Mouse (Mus musculus) limb, embryonic 15.5 days (tissue): ENCODE data around the gene Creb3l2. TPM values are rescaled to one million over a fixed set of nuclear protein-coding genes. Genes with fewer than 3 reads are reported as not detected.

Experiments
- ATAC-seq: fragments of 200-750 bp; cut with Nextera tagmentation; 2 replicates; pipeline ENCODE4 v1.8.0; 2017; ENCODE audit warnings: low read depth, moderate TSS enrichment; ENCODE audit not compliant: insufficient number of reproducible peaks, low FRiP score, low TSS enrichment
- H3K27ac ChIP-seq: fragments of 300-500 bp; sonication (generic); 2 replicates; pipeline ENCODE4 v1.5.1; 2015; ENCODE audit warnings: moderate library complexity, mild to moderate bottlenecking, inconsistent platforms
- H3K27me3 ChIP-seq: fragments of 300-500 bp; sonication (generic); 2 replicates; pipeline ENCODE4 v1.6.1; 2015; ENCODE audit warnings: inconsistent platforms
- H3K36me3 ChIP-seq: fragments of 300-500 bp; sonication (generic); 2 replicates; pipeline ENCODE4 v1.6.1; 2015; ENCODE audit warnings: inconsistent platforms
- H3K4me1 ChIP-seq: fragments of 300-500 bp; sonication (generic); 2 replicates; pipeline ENCODE4 v1.6.1; 2015; ENCODE audit warnings: inconsistent platforms
- H3K4me2 ChIP-seq: fragments of 300-500 bp; sonication (generic); 2 replicates; pipeline ENCODE4 v1.6.1; 2015; ENCODE audit warnings: mild to moderate bottlenecking, inconsistent platforms
- H3K4me3 ChIP-seq: fragments of 300-500 bp; sonication (generic); 2 replicates; pipeline ENCODE4 v1.5.1; 2015; ENCODE audit warnings: mild to moderate bottlenecking, inconsistent platforms
- H3K9ac ChIP-seq: fragments of 300-500 bp; sonication (generic); 2 replicates; pipeline ENCODE4 v1.6.1; 2015; ENCODE audit warnings: inconsistent platforms
- H3K9me3 ChIP-seq: fragments of 300-500 bp; sonication (generic); 2 replicates; pipeline ENCODE4 v1.6.1; 2016; ENCODE audit warnings: inconsistent platforms
- WGBS: fragments of 180-500 bp; shearing (Covaris S2); methylation state at CpG from one replicate; pipeline ENCODE4 v1.1.7; 2015; 5-methylcytosine and 5-hydroxymethylcytosine counted together
- polyA plus RNA-seq: library from polyadenylated mRNA; unstranded; fragments of >200 nt; fragmentation: Nextera tagmentation; extraction: Ambion mirVana; gene quantifications from 2 replicates; pipeline ENCODE4 v1.2.1, GENCODE M21; 2015

Creb3l2 gene
- polyA plus RNA-seq, 1 experiment from 2014 or later: 35.0 TPM

GRCm38 (mm10) chr6:37406903-37407302 is 35.0 kb downstream of the Creb3l2 start:
- ATAC-seq: no peak
- H3K4me1 ChIP-seq: peaks cover 41% of the 10 kb centered on the region
- H3K4me3 ChIP-seq: no peak overlapping the region
- H3K9ac ChIP-seq: no peak overlapping the region
- no peaks in the 10 kb centered on the region for H3K27me3 ChIP-seq
- no peak overlapping the region for H3K4me2 ChIP-seq
- H3K9me3 ChIP-seq: no peaks in the 10 kb centered on the region
- 84% methylated on average over 6 of the region's 6 CpGs for WGBS
- H3K36me3 ChIP-seq: peaks cover 3% of the 10 kb centered on the region; the same call in 1 of the 2 replicates
- no peak overlapping the region for H3K27ac ChIP-seq

DNA sequence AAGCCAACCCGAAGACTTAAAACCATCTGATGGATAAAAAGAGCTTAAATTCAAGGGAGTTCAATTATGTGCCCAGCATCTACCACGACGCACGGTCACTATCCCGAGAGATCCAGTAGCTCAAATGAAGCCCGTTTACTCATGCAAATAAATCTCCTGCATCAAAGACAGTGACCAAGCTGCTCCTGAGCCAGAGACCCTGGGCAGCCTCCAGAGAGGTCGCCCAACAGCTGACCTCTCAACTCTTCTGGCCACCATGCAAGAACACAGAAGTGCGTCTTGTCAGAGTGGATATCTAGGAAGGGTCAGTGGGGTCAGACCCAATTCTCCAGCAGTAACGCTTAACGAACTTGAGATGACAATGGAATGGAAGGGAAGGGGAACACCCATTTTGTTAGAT is 35.9 kb downstream of the Creb3l2 start:
- Histone ChIP-seq H3K27ac (no peak overlapping the region), H3K27me3 (no peaks in the 10 kb centered on the region), H3K9ac (no peak overlapping the region), H3K4me1 (peaks cover 40% of the 10 kb centered on the region), H3K36me3 (no peaks in the 10 kb centered on the region), H3K9me3 (no peaks in the 10 kb centered on the region), H3K4me3 (no peak overlapping the region), H3K4me2 (no peak overlapping the region)
- 67% methylated on average over 10 of the region's 10 CpGs for WGBS
- no peak for ATAC-seq

DNA sequence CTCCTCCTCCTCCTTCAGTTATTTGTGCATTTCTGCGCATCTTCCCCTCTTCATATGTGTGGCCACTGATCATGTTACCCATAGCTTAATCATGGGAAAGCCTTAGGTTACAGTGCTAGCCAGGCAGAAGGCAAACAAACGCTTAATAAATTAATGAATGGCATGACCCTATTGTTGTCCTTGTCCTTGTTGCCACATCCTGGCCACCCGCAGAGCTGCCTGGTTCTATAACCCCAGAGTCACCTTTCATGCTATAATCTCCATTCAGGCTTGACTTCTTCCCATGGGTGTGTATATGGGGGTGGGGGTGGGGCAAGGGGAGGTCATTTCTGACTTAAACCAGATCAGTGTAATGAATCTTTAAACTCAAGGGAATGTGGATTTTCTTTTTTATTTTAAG is 37.6 kb downstream of the Creb3l2 start:
- Histone ChIP-seq H3K9me3 (no peaks in the 10 kb centered on the region), H3K4me2 (no peak overlapping the region), H3K36me3 (no peaks in the 10 kb centered on the region), H3K4me1 (peaks cover 42% of the 10 kb centered on the region), H3K4me3 (no peak overlapping the region), H3K27me3 (no peaks in the 10 kb centered on the region), H3K27ac (no peak overlapping the region), H3K9ac (no peak overlapping the region)
- ATAC-seq: no peak
- 52% methylated on average over 3 of the region's 3 CpGs for WGBS

DNA sequence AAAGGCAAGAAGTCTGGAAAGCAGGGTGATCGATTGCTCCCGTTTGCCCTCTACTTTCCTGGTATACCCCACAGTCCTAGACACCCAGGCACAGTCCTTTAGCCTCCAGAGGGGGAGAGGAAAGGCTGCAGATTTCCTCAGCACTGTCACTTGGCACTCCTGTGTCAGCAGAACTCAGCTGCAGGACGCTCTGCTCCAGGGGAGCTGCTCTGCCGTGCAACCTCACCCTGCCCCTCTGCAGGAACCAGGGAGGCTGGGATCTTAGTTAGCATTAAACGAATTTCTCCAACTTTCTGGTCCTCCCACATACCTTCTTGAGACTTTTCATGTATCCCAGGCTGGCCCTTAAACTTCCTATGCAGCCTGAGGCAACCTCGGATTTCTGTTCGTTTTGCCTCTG is 40.0 kb downstream of the Creb3l2 start:
- Histone ChIP-seq H3K9me3 (no peaks in the 10 kb centered on the region), H3K4me1 (peaks cover 48% of the 10 kb centered on the region), H3K27me3 (no peaks in the 10 kb centered on the region), H3K27ac (no peak overlapping the region), H3K36me3 (peaks cover 3% of the 10 kb centered on the region; the same call in 1 of the 2 replicates), H3K4me3 (no peak overlapping the region), H3K4me2 (no peak overlapping the region), H3K9ac (no peak overlapping the region)
- ATAC-seq: no peak
- WGBS: 38% methylated on average over 7 of the region's 7 CpGs

DNA sequence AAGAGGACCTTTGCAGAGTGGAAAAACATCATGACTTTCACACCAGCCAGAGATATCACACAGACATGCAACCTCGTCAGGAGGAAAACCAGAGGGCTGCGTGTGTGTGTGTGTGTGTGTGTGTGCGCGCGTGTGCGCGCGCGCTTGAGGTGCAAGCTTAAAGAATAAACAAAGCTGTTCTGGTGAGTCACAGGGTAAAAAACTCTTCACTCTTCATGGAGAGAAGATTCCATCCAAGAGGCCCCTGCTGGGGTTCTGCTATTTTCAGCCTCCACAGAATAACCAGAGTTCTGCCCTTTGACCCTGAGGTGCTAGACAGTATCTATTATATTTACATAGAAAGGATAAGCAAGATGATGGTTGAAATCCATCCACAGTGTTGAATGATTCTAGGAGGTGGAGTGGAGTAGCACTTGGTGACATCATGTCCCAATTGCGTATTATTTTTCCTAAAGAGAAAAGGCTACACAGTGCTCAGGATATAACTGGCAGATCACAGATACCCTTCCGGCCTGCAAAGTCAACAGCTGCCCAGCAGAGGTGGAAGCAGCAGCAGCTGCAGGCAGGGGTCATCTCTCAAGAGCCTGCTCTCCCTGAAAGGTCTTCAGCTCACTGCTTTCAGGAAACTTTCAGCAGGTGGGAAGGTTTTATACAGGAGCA is 41.0 kb downstream of the Creb3l2 start:
- no peak for ATAC-seq
- 0 out of 2 replicates have a peak overlapping the region, but pooled peaks have one; percentile 27 for H3K27ac ChIP-seq
- no peak overlapping the region for H3K9ac ChIP-seq
- H3K27me3 ChIP-seq: no peaks in the 10 kb centered on the region
- WGBS: 83% methylated on average over 11 of the region's 11 CpGs
- no peak overlapping the region for H3K4me3 ChIP-seq
- no peak overlapping the region for H3K4me2 ChIP-seq
- H3K36me3 ChIP-seq: peaks cover 11% of the 10 kb centered on the region; the same call in 1 of the 2 replicates
- no peaks in the 10 kb centered on the region for H3K9me3 ChIP-seq
- peaks cover 50% of the 10 kb centered on the region for H3K4me1 ChIP-seq

DNA sequence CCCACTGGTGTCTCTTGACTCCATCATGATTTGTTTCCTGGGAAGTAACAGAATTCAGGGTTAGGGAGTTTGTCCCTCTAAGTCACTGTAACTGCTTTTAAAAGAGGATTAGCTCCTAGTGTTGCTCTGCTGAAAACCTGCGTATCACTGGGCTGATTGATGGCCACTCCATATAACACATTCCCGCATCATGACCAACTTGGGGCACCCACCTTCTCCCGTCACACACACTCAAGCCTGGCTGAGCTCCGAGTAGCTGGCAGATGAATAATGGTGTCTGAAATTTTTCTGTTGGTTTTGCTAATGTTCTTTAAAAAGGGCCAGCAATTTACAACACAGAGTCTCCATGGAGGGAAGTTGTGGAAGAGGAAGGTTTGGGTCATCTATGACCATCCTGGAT is 41.8 kb downstream of the Creb3l2 start:
- Histone ChIP-seq H3K4me2 (no peak overlapping the region), H3K27ac (no peak overlapping the region)
- 74% methylated on average over 4 of the region's 4 CpGs for WGBS

GRCm38 (mm10) chr6:37398943-37399342 is 43.0 kb downstream of the Creb3l2 start:
- Histone ChIP-seq H3K36me3 (peaks cover 11% of the 10 kb centered on the region; the same call in 1 of the 2 replicates), H3K27me3 (no peaks in the 10 kb centered on the region), H3K27ac (peak overlapping the region; percentile 19; the same call in 1 of the 2 replicates), H3K9me3 (no peaks in the 10 kb centered on the region), H3K4me1 (peaks cover 47% of the 10 kb centered on the region), H3K4me3 (no peak overlapping the region), H3K9ac (no peak overlapping the region), H3K4me2 (no peak overlapping the region)
- ATAC-seq: peak; percentile 46; the same call in 1 of the 2 replicates
- 35% methylated on average over 10 of the region's 10 CpGs for WGBS

More for the DNA sequence above, 41.8 kb downstream of the Creb3l2 start:
- no peaks in the 10 kb centered on the region for H3K27me3 ChIP-seq
- H3K9me3 ChIP-seq: no peaks in the 10 kb centered on the region
- no peak for ATAC-seq
- peaks cover 43% of the 10 kb centered on the region for H3K4me1 ChIP-seq
- H3K4me3 ChIP-seq: no peak overlapping the region
- no peak overlapping the region for H3K9ac ChIP-seq
- peaks cover 11% of the 10 kb centered on the region; the same call in 1 of the 2 replicates for H3K36me3 ChIP-seq

- 86% methylated on average over 9 of the region's 9 CpGs for WGBS
- H3K36me3 ChIP-seq: peaks cover 11% of the 10 kb centered on the region; the same call in 1 of the 2 replicates
- no peak overlapping the region for H3K4me2 ChIP-seq
- no peak overlapping the region for H3K9ac ChIP-seq
- ATAC-seq: no peak
- no peaks in the 10 kb centered on the region for H3K27me3 ChIP-seq
- H3K4me3 ChIP-seq: no peak overlapping the region
- peaks cover 47% of the 10 kb centered on the region for H3K4me1 ChIP-seq
- H3K9me3 ChIP-seq: no peaks in the 10 kb centered on the region
- H3K27ac ChIP-seq: no peak overlapping the region
Observed at GRCm38 (mm10) chr6:37397973-37398372, 44.0 kb downstream of the Creb3l2 start.

- ATAC-seq: no peak
- Histone ChIP-seq H3K4me2 (no peak overlapping the region), H3K4me3 (no peak overlapping the region), H3K9me3 (no peaks in the 10 kb centered on the region), H3K4me1 (peaks cover 50% of the 10 kb centered on the region), H3K9ac (no peak overlapping the region), H3K36me3 (peaks cover 11% of the 10 kb centered on the region; the same call in 1 of the 2 replicates), H3K27me3 (no peaks in the 10 kb centered on the region), H3K27ac (no peak overlapping the region)
- WGBS: 95% methylated on average over 4 of the region's 4 CpGs
Observed at GRCm38 (mm10) chr6:37397254-37397653, 44.7 kb downstream of the Creb3l2 start.

- H3K4me1 ChIP-seq: peaks cover 51% of the 10 kb centered on the region
- 90% methylated on average over 4 of the region's 4 CpGs for WGBS
Observed at GRCm38 (mm10) chr6:37396127-37396526, 45.8 kb downstream of the Creb3l2 start.

GRCm38 (mm10) chr6:37393263-37393662 is 48.7 kb downstream of the Creb3l2 start:
- no peak for ATAC-seq
- no peaks in the 10 kb centered on the region for H3K9me3 ChIP-seq
- H3K4me1 ChIP-seq: peaks cover 61% of the 10 kb centered on the region
- no peak overlapping the region for H3K4me2 ChIP-seq
- H3K9ac ChIP-seq: no peak overlapping the region
- WGBS: 27% methylated on average over 6 of the region's 6 CpGs
- no peaks in the 10 kb centered on the region for H3K27me3 ChIP-seq
- H3K27ac ChIP-seq: peak overlapping the region; percentile 38; the same call in 1 of the 2 replicates
- H3K36me3 ChIP-seq: peaks cover 14% of the 10 kb centered on the region; the same call in 1 of the 2 replicates
- H3K4me3 ChIP-seq: no peak overlapping the region

More at GRCm38 (mm10) chr6:37396127-37396526, 45.8 kb downstream of the Creb3l2 start:
- Histone ChIP-seq H3K27ac (no peak overlapping the region), H3K36me3 (peaks cover 11% of the 10 kb centered on the region; the same call in 1 of the 2 replicates), H3K4me3 (no peak overlapping the region), H3K9me3 (no peaks in the 10 kb centered on the region), H3K27me3 (no peaks in the 10 kb centered on the region), H3K9ac (no peak overlapping the region), H3K4me2 (no peak overlapping the region)
- no peak for ATAC-seq

DNA sequence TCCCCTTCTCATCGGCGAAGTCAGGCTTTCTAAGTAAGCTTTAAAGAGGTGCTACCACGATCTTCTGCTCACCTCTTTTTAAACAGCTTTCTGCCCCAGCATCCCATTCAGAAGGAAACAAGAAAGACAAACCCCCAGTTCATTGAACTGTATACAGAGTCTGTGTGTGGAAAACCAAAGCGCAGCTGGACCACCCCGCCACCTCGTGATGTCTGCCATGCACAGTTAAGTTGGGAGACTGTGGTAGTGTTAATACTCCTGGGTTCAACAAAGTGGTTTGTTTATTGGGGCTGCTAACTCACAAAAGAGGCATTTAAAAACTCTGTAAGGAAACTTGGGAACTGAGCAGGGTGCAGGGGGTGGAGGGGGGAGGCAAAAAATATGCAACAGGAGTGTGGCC is 49.7 kb downstream of the Creb3l2 start:
- peaks cover 61% of the 10 kb centered on the region for H3K4me1 ChIP-seq
- no peak overlapping the region for H3K4me2 ChIP-seq
- WGBS: 54% methylated on average over 6 of the region's 6 CpGs
- no peak overlapping the region for H3K9ac ChIP-seq
- peak overlapping the region; percentile 65 for H3K27ac ChIP-seq
- ATAC-seq: peak; percentile 31; the same call in 1 of the 2 replicates
- no peaks in the 10 kb centered on the region for H3K9me3 ChIP-seq
- no peaks in the 10 kb centered on the region for H3K27me3 ChIP-seq
- H3K4me3 ChIP-seq: no peak overlapping the region
- H3K36me3 ChIP-seq: peaks cover 14% of the 10 kb centered on the region; the same call in 1 of the 2 replicates
